Mouse (Mus musculus) cerebellum, adult 18-20 months (tissue): Measurements from ENCODE around the gene Sbk2.
"Not testable (repeated sequence)": the region's sequence is repeated elsewhere in the genome, so short reads cannot be mapped to it uniquely, and the experiment has no call there.

Experiments used
- DNase-seq, 2 experiments: peaks; one replicate each; pipeline ENCODE4 v3.0.0; 2021

Gene Sbk2

GRCm38 (mm10) chr7:4964272-4964671, at the start of gene Sbk2:
Gene Sbk2 (minus strand): TSS chr7:4964406.
- DNase-seq: peak; percentile 31 to 40

GRCm38 (mm10) chr7:5012681-5013513, 48.7 kb upstream of the Sbk2 start:
- no peak for DNase-seq

- no peak for DNase-seq
Observed at GRCm38 (mm10) chr7:5008229-5008628, 44.0 kb upstream of the Sbk2 start.

- DNase-seq: not testable (repeated sequence)
Observed at GRCm38 (mm10) chr7:5002876-5003275, 38.7 kb upstream of the Sbk2 start.

GRCm38 (mm10) chr7:4999876-5000275, 35.7 kb upstream of the Sbk2 start:
- no peak for DNase-seq

GRCm38 (mm10) chr7:4996934-4997333, 32.7 kb upstream of the Sbk2 start:
- no peak for DNase-seq

GRCm38 (mm10) chr7:4996003-4996895, 32.0 kb upstream of the Sbk2 start, which contains the start of gene Zfp579:
Gene Zfp579 (minus strand): TSS chr7:4996158.
- peak; percentile 95 for DNase-seq

- no peak for DNase-seq
Observed at GRCm38 (mm10) chr7:4995268-4996002, 31.2 kb upstream of the Sbk2 start.

GRCm38 (mm10) chr7:4993999-4994788, 30.0 kb upstream of the Sbk2 start:
- DNase-seq: peak; percentile 47 to 55

- DNase-seq: peak; percentile 25 to 33
Observed at GRCm38 (mm10) chr7:4993347-4993998, 29.3 kb upstream of the Sbk2 start.

- DNase-seq: no peak
Observed at GRCm38 (mm10) chr7:4988250-4988649, 24.0 kb upstream of the Sbk2 start.

- no peak for DNase-seq
Observed at GRCm38 (mm10) chr7:4976832-4977231, 12.6 kb upstream of the Sbk2 start.

GRCm38 (mm10) chr7:4975455-4975854, 11.2 kb upstream of the Sbk2 start:
- no peak for DNase-seq

GRCm38 (mm10) chr7:4972321-4973047, 8.3 kb upstream of the Sbk2 start:
- DNase-seq: no peak

GRCm38 (mm10) chr7:4971710-4972109, 7.5 kb upstream of the Sbk2 start:
- no peak for DNase-seq

- no peak for DNase-seq
Observed at GRCm38 (mm10) chr7:4971068-4971467, 6.9 kb upstream of the Sbk2 start, which contains the start of gene Sbk3. Gene Sbk3 (minus strand): TSS chr7:4971168.

- DNase-seq: no peak
Observed at GRCm38 (mm10) chr7:4964988-4965387, 782 bp upstream of the Sbk2 start.

- DNase-seq: no peak
Observed at GRCm38 (mm10) chr7:4963527-4963926, 679 bp downstream of the Sbk2 start.

GRCm38 (mm10) chr7:4957361-4957760, 6.8 kb downstream of the Sbk2 start:
- DNase-seq: no peak

GRCm38 (mm10) chr7:4953815-4954445, 10.3 kb downstream of the Sbk2 start:
- no peak for DNase-seq
